Mouse (Mus musculus) myocyte (in vitro differentiated cells): ENCODE results near the gene Stil. TPM values are rescaled to one million over a fixed set of nuclear protein-coding genes. Genes with fewer than 3 reads are reported as not detected.

Experiments
- H3K27me3 ChIP-seq: one replicate; pipeline ENCODE4 v1.6.1; 2011; ENCODE audit not compliant: control insufficient read depth, insufficient read depth, insufficient read length
- H3K36me3 ChIP-seq: one replicate; pipeline ENCODE4 v1.6.1; 2011; ENCODE audit not compliant: control insufficient read depth, insufficient read depth
- H3K4me2 ChIP-seq: one replicate; pipeline ENCODE4 v1.6.1; 2011; ENCODE audit warnings: low read depth, control low read depth
- H3K4me3 ChIP-seq: one replicate; pipeline ENCODE4 v1.5.1; 2011; ENCODE audit warnings: mild to moderate bottlenecking, control low read depth, moderate library complexity
- H3K79me2 ChIP-seq: one replicate; pipeline ENCODE4 v1.6.1; 2011; ENCODE audit not compliant: control insufficient read depth, insufficient read depth
- H3ac ChIP-seq: one replicate; pipeline ENCODE4 v1.6.1; 2011; ENCODE audit not compliant: control insufficient read depth, insufficient read length
- CEBPB ChIP-seq: IDR thresholded peaks from 2 replicates; pipeline ENCODE4 v1.6.1; 2011; ENCODE audit warnings: mild to moderate bottlenecking, moderate library complexity; ENCODE audit not compliant: poor library complexity, insufficient read depth, severe bottlenecking
- E2F4 ChIP-seq: IDR thresholded peaks from one replicate; pipeline ENCODE4 v1.6.1; 2011; ENCODE audit warnings: mild to moderate bottlenecking, control low read depth, moderate library complexity; ENCODE audit not compliant: insufficient read depth
- MAX ChIP-seq: IDR thresholded peaks from one replicate; pipeline ENCODE4 v1.6.1; 2011; ENCODE audit warnings: low read depth, mild to moderate bottlenecking, control low read depth
- MYOD1 ChIP-seq, 3 experiments: IDR thresholded peaks; one replicate each; pipeline ENCODE4 v1.6.1; 2011; ENCODE audit warnings: control low read depth in 2 of 3, low read depth in 2 of 3, mild to moderate bottlenecking in 2 of 3, moderate library complexity in 1 of 3; ENCODE audit not compliant: insufficient read length in 2 of 3, control insufficient read depth in 1 of 3
- MYOG ChIP-seq, 3 experiments: IDR thresholded peaks; one replicate each; pipeline ENCODE4 v1.6.1; 2011; ENCODE audit warnings: control low read depth in 2 of 3, low read depth in 2 of 3, mild to moderate bottlenecking in 2 of 3; ENCODE audit not compliant: insufficient read length in 2 of 3, control insufficient read depth in 1 of 3, insufficient read depth in 1 of 3
- POLR2A ChIP-seq: IDR thresholded peaks from one replicate; pipeline ENCODE4 v1.6.1; 2011; ENCODE audit warnings: low read depth, mild to moderate bottlenecking, control low read depth, moderate library complexity; ENCODE audit not compliant: insufficient read length
- POLR2AphosphoS2 ChIP-seq: IDR thresholded peaks from one replicate; pipeline ENCODE4 v1.6.1; 2011; ENCODE audit warnings: low read depth, control low read depth; ENCODE audit not compliant: insufficient read length
- REST ChIP-seq: IDR thresholded peaks from one replicate; pipeline ENCODE4 v1.6.1; 2011; ENCODE audit warnings: mild to moderate bottlenecking, control low read depth, moderate library complexity; ENCODE audit not compliant: insufficient read depth, insufficient read length
- SRF ChIP-seq: IDR thresholded peaks from one replicate; pipeline ENCODE4 v1.6.1; 2011; ENCODE audit warnings: low read depth; ENCODE audit not compliant: control insufficient read depth, insufficient read length
- TCF12 ChIP-seq: IDR thresholded peaks from one replicate; pipeline ENCODE4 v1.6.1; 2011; ENCODE audit warnings: mild to moderate bottlenecking, control low read depth; ENCODE audit not compliant: poor library complexity, insufficient read depth, severe bottlenecking
- TCF3 ChIP-seq: IDR thresholded peaks from one replicate; pipeline ENCODE4 v1.6.1; 2011; ENCODE audit warnings: low read depth, control low read depth; ENCODE audit not compliant: insufficient read length
- USF1 ChIP-seq: IDR thresholded peaks from one replicate; pipeline ENCODE4 v1.6.1; 2011; ENCODE audit warnings: low read depth, mild to moderate bottlenecking, control low read depth, moderate library complexity
- polyA plus RNA-seq: library from polyadenylated mRNA; unstranded; fragments of >200 nt; fragmentation: generic; extraction: Trizol; gene quantifications from one replicate; pipeline ENCODE4 v1.2.1, GENCODE M21; 2012; ENCODE audit warnings: missing spikeins

Stil gene
- polyA plus RNA-seq, 1 experiment = 1.6 TPM

DNA sequence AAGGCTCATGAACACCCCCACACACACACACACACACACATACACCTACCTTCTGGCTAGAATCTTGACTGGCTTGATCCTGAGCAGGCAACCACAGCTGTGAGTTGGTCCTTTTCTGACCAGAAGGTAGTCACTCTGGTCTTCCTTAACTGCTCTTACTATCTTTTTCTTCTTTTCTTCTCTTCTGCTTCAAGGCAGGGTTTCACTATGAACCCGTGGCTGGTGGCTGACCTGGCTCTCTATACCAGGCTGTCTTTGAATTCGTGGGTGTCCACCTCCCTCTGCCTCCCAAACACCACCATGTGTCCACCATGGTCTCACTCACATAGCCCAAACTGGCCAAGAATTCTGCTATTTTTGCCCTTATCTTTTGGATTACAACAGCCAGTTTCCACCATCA lies 55.1 kb downstream of the Stil start:
- no peak overlapping the region for H3K4me2 ChIP-seq
- no peak overlapping the region for H3K4me3 ChIP-seq
- no peak for TF ChIP-seq E2F4
- TF ChIP-seq POLR2AphosphoS2 = no peak
- TF ChIP-seq SRF = no peak
- TF ChIP-seq POLR2A = no peak
- no peak for TF ChIP-seq TCF3
- H3ac ChIP-seq = no peak overlapping the region
- peaks cover 36% of the 10 kb centered on the region for H3K27me3 ChIP-seq
- H3K79me2 ChIP-seq = no peaks in the 10 kb centered on the region
- H3K36me3 ChIP-seq = no peaks in the 10 kb centered on the region

DNA sequence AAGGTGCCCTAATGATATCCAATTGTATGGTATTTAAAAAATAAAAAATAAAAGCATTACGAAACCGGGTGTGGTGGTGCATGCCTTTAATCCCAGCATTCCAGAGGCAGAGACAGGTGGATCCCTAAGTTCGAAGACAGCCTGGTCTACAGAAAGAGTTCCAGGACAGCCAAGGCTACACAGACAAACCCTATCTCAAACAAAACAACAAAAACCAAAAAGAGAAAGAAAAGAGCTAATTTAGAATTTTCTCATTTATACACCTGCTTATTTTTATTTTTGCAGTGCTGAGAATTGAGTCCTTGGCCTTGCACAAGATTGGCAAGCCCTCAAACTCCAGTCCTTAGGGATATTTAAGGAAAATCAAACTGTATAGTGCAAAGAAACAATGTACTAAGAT lies 55.7 kb downstream of the Stil start:
- Histone ChIP-seq H3K4me2 (no peak overlapping the region), H3K27me3 (peaks cover 43% of the 10 kb centered on the region), H3K36me3 (no peaks in the 10 kb centered on the region), H3ac (no peak overlapping the region), H3K4me3 (no peak overlapping the region), H3K79me2 (no peaks in the 10 kb centered on the region)
- TF ChIP-seq TCF3 = no peak
- TF ChIP-seq E2F4 = no peak
- no peak for TF ChIP-seq SRF
- TF ChIP-seq POLR2A = no peak

DNA sequence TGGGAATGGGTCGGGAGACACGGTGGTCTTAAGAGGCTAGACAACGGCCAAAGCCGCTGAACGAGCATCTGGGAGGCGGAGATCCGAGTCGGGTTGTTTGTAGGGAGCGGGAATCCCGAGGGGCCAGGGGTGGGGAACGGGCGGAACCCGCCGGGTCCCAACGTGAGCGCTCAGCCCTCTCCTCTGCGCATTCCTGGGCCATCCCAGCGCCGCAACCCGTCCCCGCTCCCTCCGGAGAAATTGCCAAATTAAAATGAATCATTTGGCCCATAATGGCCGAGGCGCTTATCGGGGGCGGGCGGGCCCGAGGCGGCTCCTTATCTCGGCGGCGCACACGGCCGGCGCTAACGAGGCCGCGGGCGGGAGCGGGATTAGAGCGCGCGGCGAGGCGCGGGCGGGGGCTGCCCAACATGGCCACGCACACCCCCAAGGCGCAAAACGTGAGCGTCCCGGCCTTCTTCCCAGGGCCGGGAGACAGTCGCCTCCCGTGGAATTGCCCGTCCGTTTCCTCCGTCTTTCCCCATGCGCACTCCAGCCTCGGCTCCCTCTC lies 56.5 kb downstream of the Stil start, which contains the start of gene Tal1:
Tal1 (plus strand) TSS at position 56 of the 550 bp plus-strand sequence.
- Histone ChIP-seq H3K4me3 (no peak within 1 kb of the TSS), H3K27me3 (peaks cover 47% of the 10 kb centered on the region), H3K79me2 (no peaks in the 10 kb centered on the region), H3K36me3 (no peaks in the 10 kb centered on the region), H3K4me2 (no peak within 1 kb of the TSS), H3ac (no peak within 1 kb of the TSS)
- no peak for TF ChIP-seq USF1
- no peak for TF ChIP-seq POLR2AphosphoS2
- TF ChIP-seq CEBPB = no peak
- no peak for TF ChIP-seq E2F4
- TF ChIP-seq MYOG (IDR thresholded peaks at IDR 0.05; ENCODE audit: control insufficient read depth in 1 of 3, insufficient read depth in 1 of 3, insufficient read length in 2 of 3, low read depth in 2 of 3) = no peak
- TF ChIP-seq SRF = no peak
- no peak for TF ChIP-seq REST
- TF ChIP-seq MYOD1 (IDR thresholded peaks at IDR 0.05; ENCODE audit: control insufficient read depth in 1 of 3, insufficient read length in 2 of 3, low read depth in 2 of 3) = no peak
- TF ChIP-seq MAX = no peak
- no peak for TF ChIP-seq TCF3
- no peak for TF ChIP-seq POLR2A
- no peak for TF ChIP-seq TCF12

DNA sequence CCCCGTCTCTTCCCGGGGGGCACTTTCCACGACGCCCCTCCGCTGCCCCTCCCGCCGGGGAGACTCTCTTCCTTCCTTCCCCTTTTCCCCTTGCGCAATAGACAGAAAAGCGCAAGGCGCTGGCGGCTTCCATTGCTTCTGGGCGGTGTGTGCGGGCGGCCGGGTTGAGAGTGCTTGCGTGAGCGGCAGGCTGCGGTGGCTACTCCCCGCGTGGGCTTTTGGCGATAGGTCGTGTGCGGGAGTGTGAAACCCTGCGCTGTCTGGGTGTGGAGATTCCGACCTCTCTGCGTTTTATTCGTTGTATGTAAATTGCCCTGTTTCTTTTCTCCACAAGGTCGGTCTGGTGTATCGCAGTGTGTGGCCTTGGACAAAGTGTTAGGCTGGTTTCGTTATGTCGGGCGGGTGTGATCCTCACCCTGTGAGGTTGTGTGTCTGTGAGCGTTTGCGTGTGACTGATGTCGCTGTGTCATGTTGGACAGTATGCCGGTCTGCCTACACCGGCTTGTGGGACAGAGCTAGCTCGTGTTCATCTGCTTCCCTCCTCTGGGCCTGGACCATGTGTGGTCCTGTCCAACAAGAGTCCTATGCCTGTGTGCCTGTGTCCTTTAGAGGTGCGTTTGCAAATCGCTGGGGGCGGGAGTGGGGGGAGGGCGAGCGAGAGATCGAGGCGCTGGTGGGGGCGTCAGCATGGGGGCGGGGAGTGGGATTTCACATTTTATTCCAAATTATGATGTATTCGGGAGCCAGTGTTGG lies 57.1 kb downstream of the Stil start:
- H3K36me3 ChIP-seq = no peaks in the 10 kb centered on the region
- H3K27me3 ChIP-seq = peaks cover 44% of the 10 kb centered on the region
- no peak overlapping the region for H3K4me2 ChIP-seq
- H3K79me2 ChIP-seq = no peaks in the 10 kb centered on the region
- no peak overlapping the region for H3K4me3 ChIP-seq
- H3ac ChIP-seq = no peak overlapping the region
- TF ChIP-seq MYOD1 (IDR thresholded peaks at IDR 0.05; ENCODE audit: control insufficient read depth in 1 of 3, insufficient read length in 2 of 3, low read depth in 2 of 3) (no peak), TCF12 (no peak), USF1 (no peak), SRF (no peak), MAX (no peak), TCF3 (no peak), REST (no peak), MYOG (IDR thresholded peaks at IDR 0.05; ENCODE audit: control insufficient read depth in 1 of 3, insufficient read depth in 1 of 3, insufficient read length in 2 of 3, low read depth in 2 of 3) (no peak), E2F4 (no peak), CEBPB (no peak), POLR2A (no peak), POLR2AphosphoS2 (no peak)

DNA sequence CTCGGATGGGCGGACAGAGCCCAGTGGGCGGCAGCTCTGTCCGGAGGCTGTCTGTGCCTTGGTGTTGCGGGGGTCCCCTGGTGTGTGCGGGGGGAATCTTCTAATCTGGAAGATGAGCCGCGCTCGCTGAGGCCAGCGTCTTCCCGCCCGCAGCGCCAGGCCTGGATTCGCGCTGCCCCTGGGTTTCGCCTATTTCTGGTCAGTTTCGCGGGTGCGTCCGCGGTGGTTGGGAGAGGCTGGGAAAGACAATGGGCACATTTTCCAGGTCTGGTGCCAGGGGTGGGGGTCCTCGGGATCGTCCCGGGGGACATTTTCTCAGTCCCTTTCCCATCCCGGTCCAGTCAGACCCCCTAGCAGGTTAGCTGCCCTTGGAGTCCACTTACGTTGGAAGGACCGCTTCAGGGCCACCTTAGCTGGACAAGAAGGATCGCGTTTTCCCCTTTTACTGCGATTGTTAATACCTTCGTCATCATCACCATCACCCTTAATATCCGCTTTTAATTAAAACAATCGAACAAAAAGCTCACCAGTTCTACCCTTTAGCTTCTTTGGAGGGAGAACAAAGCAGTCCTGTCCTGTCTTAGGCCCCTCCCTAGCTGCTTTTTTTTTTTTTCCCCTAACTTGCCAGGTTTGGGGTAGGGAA lies 57.8 kb downstream of the Stil start:
- H3K36me3 ChIP-seq = no peaks in the 10 kb centered on the region
- TF ChIP-seq USF1 (no peak), MAX (no peak), TCF3 (no peak), SRF (no peak), MYOG (IDR thresholded peaks at IDR 0.05; ENCODE audit: control insufficient read depth in 1 of 3, insufficient read depth in 1 of 3, insufficient read length in 2 of 3, low read depth in 2 of 3) (no peak), E2F4 (no peak), MYOD1 (IDR thresholded peaks at IDR 0.05; ENCODE audit: control insufficient read depth in 1 of 3, insufficient read length in 2 of 3, low read depth in 2 of 3) (no peak), POLR2A (no peak), POLR2AphosphoS2 (no peak), REST (no peak)
- peak overlapping the region; percentile 30 for H3K4me2 ChIP-seq
- peaks cover 48% of the 10 kb centered on the region for H3K27me3 ChIP-seq
- no peaks in the 10 kb centered on the region for H3K79me2 ChIP-seq
- H3ac ChIP-seq = no peak overlapping the region
- no peak overlapping the region for H3K4me3 ChIP-seq
